Mouse (Mus musculus) embryonic facial prominence, embryonic 13.5 days (tissue): ENCODE results near the gene Ttc7b. TPM values are rescaled to one million over a fixed set of nuclear protein-coding genes. Genes with fewer than 3 reads are reported as not detected.
A peak's percentile ranks its signal among the peaks of the same experiment; 100 is the strongest.

Source experiments
- ATAC-seq: fragments of 200-750 bp; cut with Nextera tagmentation; 2 replicates; pipeline ENCODE4 v1.8.0; 2017; ENCODE audit warnings: low read depth; ENCODE audit not compliant: insufficient number of reproducible peaks, insufficient read depth, low FRiP score, low TSS enrichment
- H3K27ac ChIP-seq: fragments of 300-500 bp; sonication (generic); 2 replicates; pipeline ENCODE4 v1.5.1; 2015; ENCODE audit warnings: moderate library complexity, mild to moderate bottlenecking, inconsistent platforms
- H3K27me3 ChIP-seq: fragments of 300-500 bp; sonication (generic); 2 replicates; pipeline ENCODE4 v1.6.1; 2015; ENCODE audit warnings: mild to moderate bottlenecking, inconsistent platforms
- H3K36me3 ChIP-seq: fragments of 300-500 bp; sonication (generic); 2 replicates; pipeline ENCODE4 v1.6.1; 2015; ENCODE audit warnings: mild to moderate bottlenecking, inconsistent platforms
- H3K4me1 ChIP-seq: fragments of 300-500 bp; sonication (generic); 2 replicates; pipeline ENCODE4 v1.6.1; 2015; ENCODE audit warnings: inconsistent platforms
- H3K4me2 ChIP-seq: fragments of 300-500 bp; sonication (generic); 2 replicates; pipeline ENCODE4 v1.6.1; 2015; ENCODE audit warnings: moderate library complexity, mild to moderate bottlenecking, inconsistent platforms
- H3K4me3 ChIP-seq: fragments of 300-500 bp; sonication (generic); 2 replicates; pipeline ENCODE4 v1.5.1; 2015; ENCODE audit warnings: mild to moderate bottlenecking, inconsistent platforms
- H3K9ac ChIP-seq: fragments of 300-500 bp; sonication (generic); 2 replicates; pipeline ENCODE4 v1.6.1; 2015; ENCODE audit warnings: mild to moderate bottlenecking, inconsistent platforms
- H3K9me3 ChIP-seq: fragments of 300-500 bp; sonication (generic); 2 replicates; pipeline ENCODE4 v1.6.1; 2016; ENCODE audit warnings: inconsistent platforms
- WGBS: fragments of 180-500 bp; shearing (Covaris S2); methylation state at CpG from one replicate; pipeline ENCODE4 v1.1.7; 2015; ENCODE audit warnings: mixed read lengths; 5-methylcytosine and 5-hydroxymethylcytosine counted together
- polyA plus RNA-seq: library from polyadenylated mRNA; unstranded; fragments of >200 nt; fragmentation: Nextera tagmentation; extraction: Ambion mirVana; gene quantifications from 2 replicates; pipeline ENCODE4 v1.2.1, GENCODE M21; 2015

The Ttc7b gene
- polyA plus RNA-seq, 1 experiment from 2014 or later, result 6.0 TPM

GRCm38 (mm10) chr12:100447161-100447560 is 73.5 kb downstream of the Ttc7b start:
- WGBS, result 61% methylated on average over 6 of the region's 6 CpGs

GRCm38 (mm10) chr12:100445686-100446085 is 74.9 kb downstream of the Ttc7b start:
- H3K4me1 ChIP-seq, result peaks cover 23% of the 10 kb centered on the region
- H3K4me2 ChIP-seq, result no peak overlapping the region
- H3K27me3 ChIP-seq, result no peaks in the 10 kb centered on the region
- H3K4me3 ChIP-seq, result no peak overlapping the region
- no peak for ATAC-seq
- no peaks in the 10 kb centered on the region; the same call in 1 of the 2 replicates for H3K36me3 ChIP-seq
- H3K9ac ChIP-seq, result no peak overlapping the region
- 88% methylated on average over 7 of the region's 7 CpGs for WGBS
- H3K9me3 ChIP-seq, result no peaks in the 10 kb centered on the region
- H3K27ac ChIP-seq, result no peak overlapping the region

More at GRCm38 (mm10) chr12:100447161-100447560, 73.5 kb downstream of the Ttc7b start:
- H3K9me3 ChIP-seq, result no peaks in the 10 kb centered on the region
- H3K27ac ChIP-seq, result peak overlapping the region; percentile 68
- peak overlapping the region; percentile 11; the same call in 1 of the 2 replicates for H3K4me2 ChIP-seq
- ATAC-seq, result no peak
- no peak overlapping the region for H3K9ac ChIP-seq
- no peaks in the 10 kb centered on the region for H3K27me3 ChIP-seq
- no peaks in the 10 kb centered on the region; the same call in 1 of the 2 replicates for H3K36me3 ChIP-seq
- no peak overlapping the region for H3K4me3 ChIP-seq
- H3K4me1 ChIP-seq, result peaks cover 23% of the 10 kb centered on the region

- Histone ChIP-seq H3K4me2 (no peak overlapping the region), H3K9me3 (no peaks in the 10 kb centered on the region), H3K27ac (no peak overlapping the region), H3K36me3 (no peaks in the 10 kb centered on the region; the same call in 1 of the 2 replicates), H3K4me1 (peaks cover 23% of the 10 kb centered on the region), H3K27me3 (no peaks in the 10 kb centered on the region), H3K9ac (no peak overlapping the region), H3K4me3 (no peak overlapping the region)
- 85% methylated on average over 6 of the region's 6 CpGs for WGBS
- no peak for ATAC-seq
Measured at GRCm38 (mm10) chr12:100445271-100445670, 75.4 kb downstream of the Ttc7b start.

- no peaks in the 10 kb centered on the region for H3K9me3 ChIP-seq
- 89% methylated on average over 3 of the region's 3 CpGs for WGBS
- no peak overlapping the region for H3K4me3 ChIP-seq
- H3K36me3 ChIP-seq, result no peaks in the 10 kb centered on the region; the same call in 1 of the 2 replicates
- no peak for ATAC-seq
- H3K4me1 ChIP-seq, result peaks cover 23% of the 10 kb centered on the region
- no peak overlapping the region for H3K9ac ChIP-seq
- H3K4me2 ChIP-seq, result no peak overlapping the region
- no peak overlapping the region for H3K27ac ChIP-seq
- no peaks in the 10 kb centered on the region for H3K27me3 ChIP-seq
Measured at GRCm38 (mm10) chr12:100444671-100445165, 75.9 kb downstream of the Ttc7b start.

- Histone ChIP-seq H3K4me3 (no peak overlapping the region), H3K27ac (no peak overlapping the region), H3K36me3 (no peaks in the 10 kb centered on the region; the same call in 1 of the 2 replicates), H3K9ac (no peak overlapping the region), H3K4me1 (peaks cover 26% of the 10 kb centered on the region), H3K27me3 (no peaks in the 10 kb centered on the region), H3K9me3 (no peaks in the 10 kb centered on the region), H3K4me2 (no peak overlapping the region)
- ATAC-seq, result no peak
- 78% methylated on average over 6 of the region's 6 CpGs for WGBS
Measured at GRCm38 (mm10) chr12:100443452-100443851, 77.2 kb downstream of the Ttc7b start.

GRCm38 (mm10) chr12:100441609-100442008 is 79.0 kb downstream of the Ttc7b start:
- H3K4me1 ChIP-seq, result peaks cover 14% of the 10 kb centered on the region; the same call in 1 of the 2 replicates
- H3K4me2 ChIP-seq, result no peak overlapping the region
- ATAC-seq, result no peak
- 92% methylated on average over 4 of the region's 4 CpGs for WGBS
- H3K36me3 ChIP-seq, result no peaks in the 10 kb centered on the region; the same call in 1 of the 2 replicates
- H3K27me3 ChIP-seq, result no peaks in the 10 kb centered on the region
- H3K9me3 ChIP-seq, result no peaks in the 10 kb centered on the region
- no peak overlapping the region for H3K4me3 ChIP-seq
- H3K27ac ChIP-seq, result no peak overlapping the region
- no peak overlapping the region for H3K9ac ChIP-seq

- ATAC-seq, result no peak
- 80% methylated on average over 3 of the region's 3 CpGs for WGBS
- no peaks in the 10 kb centered on the region for H3K27me3 ChIP-seq
- no peak overlapping the region for H3K4me3 ChIP-seq
- H3K27ac ChIP-seq, result no peak overlapping the region
- H3K4me2 ChIP-seq, result no peak overlapping the region
- no peak overlapping the region for H3K9ac ChIP-seq
- peaks cover 3% of the 10 kb centered on the region for H3K36me3 ChIP-seq
- H3K4me1 ChIP-seq, result 0 out of 2 replicates have a peak, but pooled peaks cover 8% of the 10 kb centered on the region
- H3K9me3 ChIP-seq, result no peaks in the 10 kb centered on the region
Measured at GRCm38 (mm10) chr12:100439883-100440282, 80.7 kb downstream of the Ttc7b start.

- no peak for ATAC-seq
- Histone ChIP-seq H3K9ac (no peak overlapping the region), H3K36me3 (peaks cover 3% of the 10 kb centered on the region), H3K27me3 (no peaks in the 10 kb centered on the region), H3K9me3 (no peaks in the 10 kb centered on the region), H3K27ac (0 out of 2 replicates have a peak overlapping the region, but pooled peaks have one; percentile 22), H3K4me3 (no peak overlapping the region), H3K4me2 (no peak overlapping the region), H3K4me1 (0 out of 2 replicates have a peak, but pooled peaks cover 5% of the 10 kb centered on the region)
- 75% methylated on average over 4 of the region's 4 CpGs for WGBS
Measured at GRCm38 (mm10) chr12:100439145-100439755, 81.4 kb downstream of the Ttc7b start.

- 48% methylated on average over 7 of the region's 7 CpGs for WGBS
- Histone ChIP-seq H3K27ac (peak overlapping the region; percentile 22; the same call in 1 of the 2 replicates), H3K36me3 (peaks cover 3% of the 10 kb centered on the region), H3K4me1 (0 out of 2 replicates have a peak, but pooled peaks cover 5% of the 10 kb centered on the region), H3K9ac (no peak overlapping the region), H3K4me3 (no peak overlapping the region), H3K9me3 (no peaks in the 10 kb centered on the region), H3K27me3 (no peaks in the 10 kb centered on the region), H3K4me2 (no peak overlapping the region)
- no peak for ATAC-seq
Measured at GRCm38 (mm10) chr12:100438509-100438908, 82.1 kb downstream of the Ttc7b start.

- peaks cover 3% of the 10 kb centered on the region; the same call in 1 of the 2 replicates for H3K36me3 ChIP-seq
- H3K9ac ChIP-seq, result no peak overlapping the region
- no peak overlapping the region for H3K4me3 ChIP-seq
- no peak for ATAC-seq
- WGBS, result 90% methylated on average over 5 of the region's 5 CpGs
- H3K27ac ChIP-seq, result no peak overlapping the region
- H3K9me3 ChIP-seq, result no peaks in the 10 kb centered on the region
- H3K4me2 ChIP-seq, result no peak overlapping the region
- H3K27me3 ChIP-seq, result no peaks in the 10 kb centered on the region
- H3K4me1 ChIP-seq, result 0 out of 2 replicates have a peak, but pooled peaks cover 5% of the 10 kb centered on the region
Measured at GRCm38 (mm10) chr12:100437862-100438261, 82.8 kb downstream of the Ttc7b start.

GRCm38 (mm10) chr12:100435763-100436162 is 84.9 kb downstream of the Ttc7b start:
- H3K27me3 ChIP-seq, result no peaks in the 10 kb centered on the region
- H3K4me1 ChIP-seq, result 0 out of 2 replicates have a peak, but pooled peaks cover 7% of the 10 kb centered on the region
- 83% methylated on average over 1 of the region's 1 CpGs for WGBS
- H3K27ac ChIP-seq, result no peak overlapping the region
- peaks cover 3% of the 10 kb centered on the region; the same call in 1 of the 2 replicates for H3K36me3 ChIP-seq
- no peak overlapping the region for H3K4me2 ChIP-seq
- no peaks in the 10 kb centered on the region for H3K9me3 ChIP-seq
- no peak overlapping the region for H3K9ac ChIP-seq
- no peak overlapping the region for H3K4me3 ChIP-seq
- ATAC-seq, result no peak

- Histone ChIP-seq H3K27ac (no peak overlapping the region), H3K4me1 (0 out of 2 replicates have a peak, but pooled peaks cover 5% of the 10 kb centered on the region), H3K9ac (no peak overlapping the region), H3K4me3 (no peak overlapping the region), H3K36me3 (peaks cover 3% of the 10 kb centered on the region; the same call in 1 of the 2 replicates), H3K27me3 (no peaks in the 10 kb centered on the region), H3K9me3 (no peaks in the 10 kb centered on the region), H3K4me2 (no peak overlapping the region)
- WGBS, result 82% methylated on average over 6 of the region's 6 CpGs
- ATAC-seq, result no peak
Measured at GRCm38 (mm10) chr12:100431830-100432229, 88.8 kb downstream of the Ttc7b start.
